Mouse (Mus musculus) MEL (cell line): Measurements from ENCODE around the gene Pgr15l. TPM values are rescaled to one million over a fixed set of nuclear protein-coding genes. Genes with fewer than 3 reads are reported as not detected.

ENCODE experiments used
- DNase-seq: peaks from one replicate; pipeline ENCODE4 v3.0.0; 2011; ENCODE audit warnings: low read depth, low spot score
- H3K27ac ChIP-seq: 2 replicates; pipeline ENCODE4 v1.5.1; 2012; ENCODE audit warnings: low read depth, mild to moderate bottlenecking, control low read depth, low read length, moderate library complexity; ENCODE audit not compliant: control insufficient read depth
- H3K27me3 ChIP-seq, 2 experiments: fragments of 150-350 bp in 1 of 2; sonication (generic) in 1 of 2; 2 replicates each; pipeline ENCODE4 v1.6.1; 2012; ENCODE audit warnings: low read length in 2 of 2, mild to moderate bottlenecking in 2 of 2, improper control_type of control experiment in 1 of 2, moderate library complexity in 1 of 2; ENCODE audit not compliant: insufficient read depth in 2 of 2, control insufficient read depth in 1 of 2
- H3K36me3 ChIP-seq, 2 experiments: 2 replicates each; pipeline ENCODE4 v1.6.1; 2012 to 2014; ENCODE audit warnings: low read length in 2 of 2, improper control_type of control experiment in 1 of 2, inconsistent platforms in 1 of 2, mild to moderate bottlenecking in 1 of 2; ENCODE audit not compliant: insufficient read depth in 2 of 2, control insufficient read depth in 1 of 2
- H3K4me1 ChIP-seq, 2 experiments: fragments of 150-350 bp in 1 of 2; sonication (generic) in 1 of 2; 2 replicates each; pipeline ENCODE4 v1.6.1; 2012; ENCODE audit warnings: low read length in 2 of 2, improper control_type of control experiment in 1 of 2, mild to moderate bottlenecking in 1 of 2; ENCODE audit not compliant: insufficient read depth in 2 of 2, control insufficient read depth in 1 of 2
- H3K4me3 ChIP-seq, 2 experiments: fragments of 150-350 bp in 1 of 2; sonication (generic) in 1 of 2; 2 replicates each; pipeline ENCODE4 v1.5.1; 2012; ENCODE audit warnings: low read depth in 2 of 2, low read length in 2 of 2, mild to moderate bottlenecking in 2 of 2, moderate library complexity in 2 of 2, control low read depth in 1 of 2, improper control_type of control experiment in 1 of 2; ENCODE audit not compliant: control insufficient read depth in 1 of 2, insufficient read depth in 1 of 2
- H3K79me2 ChIP-seq: 2 replicates; pipeline ENCODE4 v1.6.1; 2012; ENCODE audit warnings: mild to moderate bottlenecking, low read length, moderate library complexity; ENCODE audit not compliant: control insufficient read depth, poor library complexity, insufficient read depth
- H3K9ac ChIP-seq: 2 replicates; pipeline ENCODE4 v1.6.1; 2012; ENCODE audit warnings: low read depth, mild to moderate bottlenecking, control low read depth, low read length, moderate library complexity; ENCODE audit not compliant: control insufficient read depth, poor library complexity, severe bottlenecking
- H3K9me3 ChIP-seq: fragments of 150-350 bp; sonication (generic); replicated peaks from 2 replicates; pipeline ENCODE4 v1.6.1; 2012; ENCODE audit warnings: mild to moderate bottlenecking, low read length, improper control_type of control experiment, moderate library complexity; ENCODE audit not compliant: insufficient read depth
- BHLHE40 ChIP-seq: IDR thresholded peaks from 2 replicates; pipeline ENCODE4 v1.6.1; 2012; ENCODE audit warnings: low read depth, mild to moderate bottlenecking, inconsistent platforms, low read length, improper control_type of control experiment, borderline replicate concordance
- CHD1 ChIP-seq: IDR thresholded peaks from 2 replicates; pipeline ENCODE4 v1.6.1; 2012; ENCODE audit warnings: low read depth, mild to moderate bottlenecking, inconsistent platforms, low read length, improper control_type of control experiment
- CHD2 ChIP-seq: IDR thresholded peaks from 2 replicates; pipeline ENCODE4 v1.6.1; 2011; ENCODE audit warnings: low read length, improper control_type of control experiment
- E2F4 ChIP-seq: IDR thresholded peaks from 2 replicates; pipeline ENCODE4 v1.6.1; 2011; ENCODE audit warnings: low read depth, low read length, improper control_type of control experiment, borderline replicate concordance
- ELF1 ChIP-seq: IDR thresholded peaks from 2 replicates; pipeline ENCODE4 v1.6.1; 2014; ENCODE audit warnings: low read depth, mild to moderate bottlenecking, inconsistent platforms, low read length, improper control_type of control experiment, moderate library complexity
- EP300 ChIP-seq, 2 experiments: IDR thresholded peaks; 2 replicates each; pipeline ENCODE4 v1.6.1; 2011; ENCODE audit warnings: improper control_type of control experiment in 2 of 2, low read length in 2 of 2, low read depth in 1 of 2, mild to moderate bottlenecking in 1 of 2
- MXI1 ChIP-seq: IDR thresholded peaks from 2 replicates; pipeline ENCODE4 v1.6.1; 2011; ENCODE audit warnings: mild to moderate bottlenecking, low read depth, low read length, improper control_type of control experiment
- MYC ChIP-seq: IDR thresholded peaks from 2 replicates; pipeline ENCODE4 v1.6.1; 2011; ENCODE audit warnings: low read depth, mild to moderate bottlenecking, low read length, improper control_type of control experiment, moderate library complexity
- POLR2A ChIP-seq, 2 experiments: IDR thresholded peaks; 2 replicates each; pipeline ENCODE4 v1.6.1; 2011 to 2012; ENCODE audit warnings: low read length in 2 of 2, mild to moderate bottlenecking in 2 of 2, control low read depth in 1 of 2, improper control_type of control experiment in 1 of 2, low read depth in 1 of 2, moderate library complexity in 1 of 2; ENCODE audit not compliant: control insufficient read depth in 1 of 2, insufficient read depth in 1 of 2, poor library complexity in 1 of 2
- POLR2AphosphoS5 ChIP-seq: IDR thresholded peaks from 2 replicates; pipeline ENCODE4 v1.6.1; 2012; ENCODE audit warnings: low read depth, borderline replicate concordance, mild to moderate bottlenecking, inconsistent platforms, low read length, moderate library complexity, mixed read lengths
- RCOR1 ChIP-seq: IDR thresholded peaks from 2 replicates; pipeline ENCODE4 v1.6.1; 2012; ENCODE audit warnings: low read depth, mild to moderate bottlenecking, inconsistent platforms, low read length, improper control_type of control experiment
- TAL1 ChIP-seq: IDR thresholded peaks from 2 replicates; pipeline ENCODE4 v1.6.1; 2012; ENCODE audit warnings: mild to moderate bottlenecking, inconsistent platforms, low read length, moderate library complexity, mixed read lengths
- TBP ChIP-seq: IDR thresholded peaks from 2 replicates; pipeline ENCODE4 v1.8.0; 2011; ENCODE audit warnings: low read depth, low read length, improper control_type of control experiment
- UBTF ChIP-seq: IDR thresholded peaks from 2 replicates; pipeline ENCODE4 v1.6.1; 2012; ENCODE audit warnings: low read depth, mild to moderate bottlenecking, inconsistent platforms, low read length, improper control_type of control experiment, moderate library complexity, borderline replicate concordance; ENCODE audit not compliant: insufficient read depth
- USF1 ChIP-seq: IDR thresholded peaks from 2 replicates; pipeline ENCODE4 v1.6.1; 2014; ENCODE audit warnings: low read depth, mild to moderate bottlenecking, inconsistent platforms, low read length, improper control_type of control experiment, moderate library complexity
- ZC3H11A ChIP-seq: IDR thresholded peaks from 2 replicates; pipeline ENCODE4 v1.6.1; 2012; ENCODE audit warnings: low read depth, mild to moderate bottlenecking, inconsistent platforms, low read length, improper control_type of control experiment
- ZKSCAN1 ChIP-seq: IDR thresholded peaks from 2 replicates; pipeline ENCODE4 v1.6.1; 2012; ENCODE audit warnings: low read depth, mild to moderate bottlenecking, inconsistent platforms, low read length, improper control_type of control experiment, moderate library complexity
- polyA plus RNA-seq, 2 experiments: library from polyadenylated mRNA; stranded (reverse) in 1 of 2; unstranded in 1 of 2; fragments of >175 nt in 1 of 2; fragments of >200 nt in 1 of 2; gene quantifications; 2 replicates each; pipeline versions ENCODE4 v1.2.1 to v1.2.4; 2012; ENCODE audit warnings: low replicate concordance in 2 of 2, low read depth in 1 of 2; ENCODE audit not compliant: insufficient read length in 2 of 2, insufficient read depth in 1 of 2, missing spikeins in 1 of 2
- total RNA-seq: library from RNA; depleted of rRNA; stranded (reverse); fragments of 300-350 nt; gene quantifications from 2 replicates; pipeline ENCODE4 v1.2.3, GENCODE M21; 2012

The Pgr15l gene
- total and polyA plus RNA-seq, 3 experiments = not detected

DNA sequence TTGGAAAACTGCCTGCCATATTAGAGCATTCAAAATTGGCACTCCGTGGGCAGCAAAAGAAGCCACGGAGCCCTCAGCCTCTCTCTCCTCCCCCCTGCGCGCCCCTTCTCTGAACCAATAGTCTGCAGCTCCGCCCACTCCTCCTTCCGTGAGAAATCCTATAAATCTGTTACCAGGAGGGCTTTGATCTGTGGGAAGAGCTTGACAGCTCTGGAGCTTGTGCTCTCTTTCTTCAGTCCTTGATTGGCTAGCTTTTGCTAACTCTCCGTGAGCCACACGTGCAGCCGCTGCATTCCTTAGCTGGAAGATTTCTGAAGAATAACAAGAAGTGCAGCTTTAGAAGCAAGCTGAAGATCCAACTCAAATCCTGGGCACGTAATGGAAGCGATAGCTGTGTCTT is 2.6 kb upstream of the Pgr15l start:
- H3K9ac ChIP-seq = no peak overlapping the region
- H3K9me3 ChIP-seq = no peaks in the 10 kb centered on the region
- no peaks in the 10 kb centered on the region for H3K79me2 ChIP-seq
- no peak overlapping the region for H3K4me3 ChIP-seq
- no peak for DNase-seq
- H3K27me3 ChIP-seq = no peaks in the 10 kb centered on the region
- H3K4me1 ChIP-seq = no peaks in the 10 kb centered on the region
- TF ChIP-seq UBTF (no peak), BHLHE40 (no peak), CHD2 (no peak), POLR2AphosphoS5 (no peak), RCOR1 (no peak), TAL1 (no peak), CHD1 (no peak), ELF1 (no peak), TBP (no peak), MXI1 (no peak), E2F4 (no peak), USF1 (no peak), POLR2A (IDR thresholded peaks at IDR 0.05; ENCODE audit: control insufficient read depth in 1 of 2, insufficient read depth in 1 of 2, low read depth in 1 of 2, low read length in 2 of 2, poor library complexity in 1 of 2) (no peak), ZC3H11A (no peak), ZKSCAN1 (no peak), EP300 (IDR thresholded peaks at IDR 0.05; ENCODE audit: low read depth in 1 of 2, low read length in 2 of 2) (no peak), MYC (no peak)
- TF ChIP-seq, all 39 proteins: peak for 0
- Histone ChIP-seq H3K27ac (no peak overlapping the region), H3K36me3 (no peaks in the 10 kb centered on the region)
